Mouse (Mus musculus) midbrain, embryonic 13.5 days (tissue): Measurements from ENCODE around the gene Cdca7. TPM values are rescaled to one million over a fixed set of nuclear protein-coding genes. Genes with fewer than 3 reads are reported as not detected.
A peak's percentile ranks its signal among the peaks of the same experiment; 100 is the strongest.

Source experiments
- ATAC-seq: fragments of 200-750 bp; cut with Nextera tagmentation; 2 replicates; pipeline ENCODE4 v1.8.0; 2017; ENCODE audit warnings: mild to moderate bottlenecking, moderate TSS enrichment, moderate library complexity
- H3K27ac ChIP-seq: fragments of 300-500 bp; sonication (generic); 2 replicates; pipeline ENCODE4 v1.5.1; 2015; ENCODE audit warnings: inconsistent platforms, mild to moderate bottlenecking, moderate library complexity
- H3K27me3 ChIP-seq: fragments of 300-500 bp; sonication (generic); 2 replicates; pipeline ENCODE4 v1.6.1; 2015; ENCODE audit warnings: mild to moderate bottlenecking, inconsistent platforms
- H3K36me3 ChIP-seq: fragments of 300-500 bp; sonication (generic); 2 replicates; pipeline ENCODE4 v1.6.1; 2015; ENCODE audit warnings: mild to moderate bottlenecking, inconsistent platforms
- H3K4me1 ChIP-seq: fragments of 300-500 bp; sonication (generic); replicated peaks from 2 replicates; pipeline ENCODE4 v1.6.1; 2015; ENCODE audit warnings: inconsistent platforms
- H3K4me2 ChIP-seq: fragments of 300-500 bp; sonication (generic); replicated peaks from 2 replicates; pipeline ENCODE4 v1.6.1; 2015; ENCODE audit warnings: moderate library complexity, mild to moderate bottlenecking, inconsistent platforms
- H3K4me3 ChIP-seq: fragments of 300-500 bp; sonication (generic); replicated peaks from 2 replicates; pipeline ENCODE4 v1.5.1; 2015; ENCODE audit warnings: mild to moderate bottlenecking, inconsistent platforms
- H3K9ac ChIP-seq: fragments of 300-500 bp; sonication (generic); replicated peaks from 2 replicates; pipeline ENCODE4 v1.6.1; 2015; ENCODE audit warnings: mild to moderate bottlenecking, inconsistent platforms
- H3K9me3 ChIP-seq: fragments of 300-500 bp; sonication (generic); 2 replicates; pipeline ENCODE4 v1.6.1; 2016; ENCODE audit warnings: mild to moderate bottlenecking, inconsistent platforms
- WGBS: fragments of 180-500 bp; shearing (Covaris S2); methylation state at CpG from one replicate; pipeline ENCODE4 v1.1.7; 2015; 5-methylcytosine and 5-hydroxymethylcytosine counted together
- polyA plus RNA-seq: library from polyadenylated mRNA; unstranded; fragments of >200 nt; fragmentation: Nextera tagmentation; extraction: Ambion mirVana; gene quantifications from 2 replicates; pipeline ENCODE4 v1.2.1, GENCODE M21; 2015

Gene Cdca7
- polyA plus RNA-seq: 55.0 and 64.8 TPM in 2 replicates

- Histone ChIP-seq H3K4me1 (peaks cover 37% of the 10 kb centered on the region), H3K9ac (peak within 1 kb of the TSS; percentile 76), H3K27me3 (peaks cover 22% of the 10 kb centered on the region), H3K27ac (peak within 1 kb of the TSS; percentile 53), H3K9me3 (no peaks in the 10 kb centered on the region), H3K4me3 (peak within 1 kb of the TSS; percentile 85), H3K36me3 (0 out of 2 replicates have a peak, but pooled peaks cover 3% of the 10 kb centered on the region), H3K4me2 (peak within 1 kb of the TSS; percentile 79)
- peak; percentile 90 for ATAC-seq
- WGBS: under 1% methylated on average over 58 of the region's 58 CpGs
Observed at GRCm38 (mm10) chr2:72475797-72476485, at the start of gene Cdca7. Gene Cdca7, plus strand, starts transcription at chr2:72476159.

- Histone ChIP-seq H3K4me3 (peak overlapping the region; percentile 5; the same call in 1 of the 2 replicates), H3K4me2 (peak overlapping the region; percentile 39), H3K27me3 (no peaks in the 10 kb centered on the region), H3K9me3 (no peaks in the 10 kb centered on the region), H3K9ac (0 out of 2 replicates have a peak overlapping the region, but pooled peaks have one; percentile 32), H3K36me3 (no peaks in the 10 kb centered on the region), H3K4me1 (peaks cover 49% of the 10 kb centered on the region), H3K27ac (peak overlapping the region; percentile 80)
- 5% methylated on average over 8 of the region's 8 CpGs for WGBS
- ATAC-seq: peak; percentile 97
Observed at GRCm38 (mm10) chr2:72426776-72427175, 49.2 kb upstream of the Cdca7 start.

GRCm38 (mm10) chr2:72427288-72427687 is 48.7 kb upstream of the Cdca7 start:
- Histone ChIP-seq H3K36me3 (no peaks in the 10 kb centered on the region), H3K27me3 (no peaks in the 10 kb centered on the region), H3K9me3 (no peaks in the 10 kb centered on the region), H3K4me3 (peak overlapping the region; percentile 5; the same call in 1 of the 2 replicates), H3K9ac (no peak overlapping the region), H3K4me1 (peaks cover 49% of the 10 kb centered on the region), H3K27ac (peak overlapping the region; percentile 80), H3K4me2 (peak overlapping the region; percentile 39)
- ATAC-seq: peak; percentile 80
- 21% methylated on average over 11 of the region's 11 CpGs for WGBS

GRCm38 (mm10) chr2:72438941-72439533 is 36.9 kb upstream of the Cdca7 start:
- H3K36me3 ChIP-seq: no peaks in the 10 kb centered on the region
- no peaks in the 10 kb centered on the region for H3K9me3 ChIP-seq
- H3K4me3 ChIP-seq: no peak overlapping the region
- 76% methylated on average over 8 of the region's 8 CpGs for WGBS
- no peak overlapping the region for H3K9ac ChIP-seq
- ATAC-seq: no peak
- H3K4me1 ChIP-seq: peaks cover 10% of the 10 kb centered on the region
- no peaks in the 10 kb centered on the region for H3K27me3 ChIP-seq
- H3K27ac ChIP-seq: no peak overlapping the region
- H3K4me2 ChIP-seq: no peak overlapping the region

- 63% methylated on average over 9 of the region's 9 CpGs for WGBS
- peak; percentile 55 for ATAC-seq
- H3K4me2 ChIP-seq: no peak overlapping the region
Observed at GRCm38 (mm10) chr2:72441010-72441409, 34.9 kb upstream of the Cdca7 start.

GRCm38 (mm10) chr2:72442825-72443224 is 33.1 kb upstream of the Cdca7 start:
- H3K4me2 ChIP-seq: no peak overlapping the region
- no peak overlapping the region for H3K4me3 ChIP-seq
- H3K9me3 ChIP-seq: no peaks in the 10 kb centered on the region
- ATAC-seq: no peak
- H3K36me3 ChIP-seq: no peaks in the 10 kb centered on the region
- peaks cover 10% of the 10 kb centered on the region for H3K4me1 ChIP-seq
- 96% methylated on average over 6 of the region's 6 CpGs for WGBS
- no peak overlapping the region for H3K27ac ChIP-seq
- no peaks in the 10 kb centered on the region for H3K27me3 ChIP-seq
- no peak overlapping the region for H3K9ac ChIP-seq

More at GRCm38 (mm10) chr2:72441010-72441409, 34.9 kb upstream of the Cdca7 start:
- no peak overlapping the region for H3K9ac ChIP-seq
- H3K27me3 ChIP-seq: no peaks in the 10 kb centered on the region
- H3K36me3 ChIP-seq: no peaks in the 10 kb centered on the region
- H3K9me3 ChIP-seq: no peaks in the 10 kb centered on the region
- H3K4me1 ChIP-seq: peaks cover 10% of the 10 kb centered on the region
- H3K4me3 ChIP-seq: no peak overlapping the region
- H3K27ac ChIP-seq: no peak overlapping the region

- 76% methylated on average over 3 of the region's 3 CpGs for WGBS
Observed at GRCm38 (mm10) chr2:72443960-72444359, 32.0 kb upstream of the Cdca7 start.

GRCm38 (mm10) chr2:72446106-72446505 is 29.9 kb upstream of the Cdca7 start:
- no peak for ATAC-seq
- no peak overlapping the region for H3K9ac ChIP-seq
- H3K27ac ChIP-seq: no peak overlapping the region
- 92% methylated on average over 3 of the region's 3 CpGs for WGBS
- peaks cover 3% of the 10 kb centered on the region for H3K4me1 ChIP-seq
- H3K4me3 ChIP-seq: no peak overlapping the region
- no peak overlapping the region for H3K4me2 ChIP-seq
- H3K27me3 ChIP-seq: no peaks in the 10 kb centered on the region
- H3K36me3 ChIP-seq: no peaks in the 10 kb centered on the region
- H3K9me3 ChIP-seq: no peaks in the 10 kb centered on the region

More at GRCm38 (mm10) chr2:72443960-72444359, 32.0 kb upstream of the Cdca7 start:
- Histone ChIP-seq H3K9me3 (no peaks in the 10 kb centered on the region), H3K27ac (no peak overlapping the region), H3K4me2 (no peak overlapping the region), H3K4me3 (no peak overlapping the region), H3K9ac (no peak overlapping the region), H3K27me3 (no peaks in the 10 kb centered on the region), H3K4me1 (peaks cover 10% of the 10 kb centered on the region), H3K36me3 (no peaks in the 10 kb centered on the region)
- ATAC-seq: no peak

GRCm38 (mm10) chr2:72446615-72447014 is 29.3 kb upstream of the Cdca7 start:
- no peaks in the 10 kb centered on the region for H3K36me3 ChIP-seq
- no peak overlapping the region for H3K9ac ChIP-seq
- WGBS: 28% methylated on average over 5 of the region's 5 CpGs
- H3K4me2 ChIP-seq: no peak overlapping the region
- H3K9me3 ChIP-seq: no peaks in the 10 kb centered on the region
- no peaks in the 10 kb centered on the region for H3K27me3 ChIP-seq
- H3K4me3 ChIP-seq: no peak overlapping the region
- H3K4me1 ChIP-seq: no peaks in the 10 kb centered on the region; the same call in 1 of the 2 replicates
- H3K27ac ChIP-seq: no peak overlapping the region
- ATAC-seq: no peak

GRCm38 (mm10) chr2:72453563-72453962 is 22.4 kb upstream of the Cdca7 start:
- Histone ChIP-seq H3K4me3 (no peak overlapping the region), H3K9ac (no peak overlapping the region), H3K9me3 (no peaks in the 10 kb centered on the region), H3K27me3 (0 out of 2 replicates have a peak, but pooled peaks cover 3% of the 10 kb centered on the region), H3K36me3 (no peaks in the 10 kb centered on the region), H3K27ac (no peak overlapping the region), H3K4me2 (no peak overlapping the region), H3K4me1 (no peaks in the 10 kb centered on the region; the same call in 1 of the 2 replicates)
- no peak for ATAC-seq
- 37% methylated on average over 3 of the region's 3 CpGs for WGBS

- no peak for ATAC-seq
- Histone ChIP-seq H3K4me2 (no peak overlapping the region), H3K9me3 (no peaks in the 10 kb centered on the region), H3K4me1 (no peaks in the 10 kb centered on the region; the same call in 1 of the 2 replicates), H3K4me3 (no peak overlapping the region), H3K36me3 (no peaks in the 10 kb centered on the region), H3K27ac (no peak overlapping the region), H3K9ac (no peak overlapping the region), H3K27me3 (0 out of 2 replicates have a peak, but pooled peaks cover 3% of the 10 kb centered on the region)
- WGBS: 65% methylated on average over 1 of the region's 1 CpGs
Observed at GRCm38 (mm10) chr2:72456189-72456588, 19.8 kb upstream of the Cdca7 start.

- no peak for ATAC-seq
- Histone ChIP-seq H3K9me3 (no peaks in the 10 kb centered on the region), H3K4me1 (no peaks in the 10 kb centered on the region), H3K36me3 (no peaks in the 10 kb centered on the region), H3K27ac (no peak overlapping the region), H3K4me2 (no peak overlapping the region), H3K9ac (no peak overlapping the region), H3K27me3 (no peaks in the 10 kb centered on the region), H3K4me3 (no peak overlapping the region)
- WGBS: 83% methylated on average over 7 of the region's 7 CpGs
Observed at GRCm38 (mm10) chr2:72464376-72465014, 11.5 kb upstream of the Cdca7 start.
